Mouse (Mus musculus): ENCODE results near the gene Per3. TPM values are rescaled to one million over a fixed set of nuclear protein-coding genes. Genes with fewer than 3 reads are reported as not detected.
A peak's percentile ranks its signal among the peaks of the same experiment; 100 is the strongest.

The Per3 gene
- polyA plus RNA-seq, 1 experiment: 1.6 TPM

DNA sequence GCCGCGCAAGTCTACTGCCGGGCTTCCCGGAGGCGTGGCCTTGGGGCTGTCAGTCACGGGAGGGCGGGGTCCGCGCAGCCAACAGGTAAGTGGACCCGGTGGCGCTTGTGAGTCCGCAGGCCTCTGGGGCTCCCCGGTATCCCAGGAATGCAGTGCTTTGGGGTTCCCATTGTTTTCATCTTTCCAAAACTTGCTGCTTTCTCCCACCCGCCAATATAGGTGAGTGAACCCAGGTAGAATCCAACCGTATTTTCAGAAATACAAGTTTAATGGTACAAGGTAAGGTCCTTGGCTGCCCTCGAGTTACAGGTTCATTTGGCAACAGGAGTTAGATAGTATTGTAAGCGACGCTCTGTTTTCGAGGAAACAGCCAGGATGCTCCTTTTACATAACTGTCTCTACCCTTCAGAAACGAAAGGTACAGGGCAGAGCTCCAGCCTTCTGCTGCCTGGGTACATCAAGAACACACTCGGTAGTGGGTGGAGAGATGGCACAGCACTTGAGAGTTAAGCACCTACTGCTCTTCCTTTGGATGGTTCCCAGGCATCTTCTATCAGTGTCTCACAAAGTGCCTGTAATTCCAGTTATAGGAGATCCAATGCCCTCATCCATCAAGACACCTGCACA is 592 bp upstream of the Per3 start:
- no peaks in the 10 kb centered on the region for H3K79me2 ChIP-seq (ENCODE audit: control insufficient read depth, insufficient read depth)
- H3ac ChIP-seq (ENCODE audit: control insufficient read depth, insufficient read length, low read depth): no peak overlapping the region
- TF ChIP-seq CEBPB (IDR thresholded peaks at IDR 0.05; ENCODE audit: low read depth): no peak
- TF ChIP-seq MYOD1 (IDR thresholded peaks at IDR 0.05; ENCODE audit: control insufficient read depth, insufficient read length, low read depth): no peak
- no peak for TF ChIP-seq FOSL1 (IDR thresholded peaks at IDR 0.05; ENCODE audit: insufficient read depth, low read length, poor library complexity, severe bottlenecking)
- no peak for TF ChIP-seq MYOG (IDR thresholded peaks at IDR 0.05; ENCODE audit: control insufficient read depth, extremely low read depth, insufficient read length)
- no peak for TF ChIP-seq USF1 (IDR thresholded peaks at IDR 0.05; ENCODE audit: low read depth)
- TF ChIP-seq CTCF (IDR thresholded peaks at IDR 0.05; ENCODE audit: control insufficient read depth, insufficient read depth, insufficient read length): no peak
- TF ChIP-seq MAX (IDR thresholded peaks at IDR 0.05): no peak
- H3K27me3 ChIP-seq (ENCODE audit: control insufficient read depth, insufficient read depth, insufficient read length): no peaks in the 10 kb centered on the region
- H3K4me3 ChIP-seq (ENCODE audit: insufficient read depth, poor library complexity, severe bottlenecking): peak overlapping the region; percentile 32
- H3K36me3 ChIP-seq (ENCODE audit: control insufficient read depth, insufficient read depth): peaks cover 34% of the 10 kb centered on the region
- H3K79me3 ChIP-seq (ENCODE audit: low read depth): no peaks in the 10 kb centered on the region

DNA sequence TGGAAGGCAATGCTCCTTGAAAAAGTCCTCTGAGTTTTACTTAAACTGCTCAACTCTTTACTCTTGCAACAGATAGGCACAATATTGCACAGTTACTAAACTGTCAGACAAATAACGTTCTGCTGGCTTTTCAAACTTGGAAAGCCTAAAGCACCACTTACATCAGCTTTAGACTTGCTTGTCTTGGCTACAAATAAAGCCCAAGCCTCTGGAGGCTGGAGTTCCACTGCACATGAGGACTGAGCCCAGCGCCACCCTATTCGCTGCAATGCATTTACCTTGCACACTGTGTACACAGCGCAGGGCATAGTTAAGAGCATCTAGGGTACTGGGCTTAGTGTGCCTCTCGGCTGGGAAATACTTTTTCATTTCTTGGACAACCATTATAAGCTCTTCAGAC is 1.2 kb downstream of the Per3 start:
- Histone ChIP-seq H3ac (ENCODE audit: control insufficient read depth, insufficient read length, low read depth) (no peak overlapping the region), H3K4me3 (ENCODE audit: insufficient read depth, poor library complexity, severe bottlenecking) (no peak overlapping the region), H3K36me3 (ENCODE audit: control insufficient read depth, insufficient read depth) (peaks cover 16% of the 10 kb centered on the region), H3K79me2 (ENCODE audit: control insufficient read depth, insufficient read depth) (no peaks in the 10 kb centered on the region), H3K27me3 (ENCODE audit: control insufficient read depth, insufficient read depth, insufficient read length) (no peaks in the 10 kb centered on the region), H3K79me3 (ENCODE audit: low read depth) (no peaks in the 10 kb centered on the region)
- TF ChIP-seq CTCF (IDR thresholded peaks at IDR 0.05; ENCODE audit: control insufficient read depth, insufficient read depth, insufficient read length) (no peak), MAX (IDR thresholded peaks at IDR 0.05) (no peak), CEBPB (IDR thresholded peaks at IDR 0.05; ENCODE audit: low read depth) (no peak), USF1 (IDR thresholded peaks at IDR 0.05; ENCODE audit: low read depth) (no peak)

DNA sequence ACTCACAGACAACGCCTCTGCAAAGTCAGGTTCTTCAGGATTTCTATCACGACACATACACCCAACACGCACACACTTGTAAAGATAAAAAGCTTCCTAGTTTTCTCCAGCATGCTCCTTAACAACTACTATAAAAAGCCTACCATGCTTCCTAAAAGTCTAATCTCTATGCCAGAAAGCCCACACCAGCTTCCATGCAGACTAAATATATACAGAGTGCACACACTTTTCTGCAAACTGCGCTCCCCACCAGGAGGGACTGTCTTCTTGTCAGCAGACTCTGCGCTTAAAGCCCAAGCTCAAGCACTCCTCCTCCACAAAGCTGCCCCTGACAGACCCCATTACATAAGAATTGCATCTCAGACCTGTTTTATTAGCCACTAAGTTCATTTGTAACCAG is 3.0 kb downstream of the Per3 start:
- H3K27me3 ChIP-seq (ENCODE audit: control insufficient read depth, insufficient read depth, insufficient read length): no peaks in the 10 kb centered on the region
- no peaks in the 10 kb centered on the region for H3K79me3 ChIP-seq (ENCODE audit: low read depth)
- TF ChIP-seq CEBPB (IDR thresholded peaks at IDR 0.05; ENCODE audit: low read depth) (no peak), MAX (IDR thresholded peaks at IDR 0.05) (no peak), MYOD1 (IDR thresholded peaks at IDR 0.05; ENCODE audit: control insufficient read depth, insufficient read length, low read depth) (no peak), CTCF (IDR thresholded peaks at IDR 0.05; ENCODE audit: control insufficient read depth, insufficient read depth, insufficient read length) (no peak), USF1 (IDR thresholded peaks at IDR 0.05; ENCODE audit: low read depth) (no peak), FOSL1 (IDR thresholded peaks at IDR 0.05; ENCODE audit: insufficient read depth, low read length, poor library complexity, severe bottlenecking) (no peak), MYOG (IDR thresholded peaks at IDR 0.05; ENCODE audit: control insufficient read depth, extremely low read depth, insufficient read length) (no peak)
- H3K79me2 ChIP-seq (ENCODE audit: control insufficient read depth, insufficient read depth): no peaks in the 10 kb centered on the region
- H3K36me3 ChIP-seq (ENCODE audit: control insufficient read depth, insufficient read depth): peaks cover 2% of the 10 kb centered on the region
- no peak overlapping the region for H3ac ChIP-seq (ENCODE audit: control insufficient read depth, insufficient read length, low read depth)
- H3K4me3 ChIP-seq (ENCODE audit: insufficient read depth, poor library complexity, severe bottlenecking): no peak overlapping the region

DNA sequence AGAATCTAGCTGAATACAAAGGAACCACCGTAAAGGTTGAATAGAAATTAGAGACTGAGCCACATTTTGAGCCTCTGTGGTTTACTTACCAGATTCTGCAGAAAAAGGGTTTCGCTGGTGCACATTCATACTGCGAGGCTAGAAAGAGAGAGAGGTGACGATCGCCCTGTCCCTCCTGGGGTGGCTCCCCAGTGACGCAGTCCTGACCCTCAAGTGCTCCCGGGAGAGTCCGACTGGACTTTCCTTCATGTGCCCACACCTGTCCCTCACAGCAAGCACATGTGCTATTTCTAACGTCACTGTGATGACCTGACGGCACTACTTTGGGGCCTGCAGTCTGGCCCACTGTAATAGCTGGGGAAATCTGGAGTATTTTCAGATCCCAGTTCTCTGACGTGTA is 6.7 kb downstream of the Per3 start:
- Histone ChIP-seq H3ac (ENCODE audit: control insufficient read depth, insufficient read length, low read depth) (no peak overlapping the region), H3K79me2 (ENCODE audit: control insufficient read depth, insufficient read depth) (no peaks in the 10 kb centered on the region)
- no peak for TF ChIP-seq MAX (IDR thresholded peaks at IDR 0.05)
- no peak for TF ChIP-seq FOSL1 (IDR thresholded peaks at IDR 0.05; ENCODE audit: insufficient read depth, low read length, poor library complexity, severe bottlenecking)
- TF ChIP-seq MYOG (IDR thresholded peaks at IDR 0.05; ENCODE audit: control insufficient read depth, extremely low read depth, insufficient read length): no peak
- TF ChIP-seq MYOD1 (IDR thresholded peaks at IDR 0.05; ENCODE audit: control insufficient read depth, insufficient read length, low read depth): no peak
- TF ChIP-seq CEBPB (IDR thresholded peaks at IDR 0.05; ENCODE audit: low read depth): no peak

DNA sequence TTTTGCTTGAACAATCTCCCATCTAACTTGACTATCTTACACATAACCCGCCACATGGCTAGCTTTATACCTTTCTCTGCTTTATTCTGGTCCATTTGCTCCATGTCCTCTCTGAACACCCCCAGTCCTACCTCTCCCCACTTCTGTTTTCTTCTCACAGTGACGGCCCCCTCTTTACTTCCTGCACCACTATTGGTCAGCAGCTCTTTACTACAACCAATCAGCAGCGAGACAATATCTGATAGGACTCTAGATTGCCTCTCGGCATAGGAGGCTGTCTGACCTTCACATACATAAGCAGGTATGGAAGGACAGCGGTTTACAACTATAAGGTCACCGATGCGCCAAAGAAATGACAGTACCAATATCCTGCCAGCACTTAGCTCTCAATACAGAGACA is 7.9 kb downstream of the Per3 start:
- Histone ChIP-seq H3K27me3 (ENCODE audit: control insufficient read depth, insufficient read depth, insufficient read length) (no peaks in the 10 kb centered on the region), H3K4me3 (ENCODE audit: insufficient read depth, poor library complexity, severe bottlenecking) (no peak overlapping the region), H3ac (ENCODE audit: control insufficient read depth, insufficient read length, low read depth) (no peak overlapping the region)

More for the DNA sequence above, 6.7 kb downstream of the Per3 start:
- Histone ChIP-seq H3K4me3 (ENCODE audit: insufficient read depth, poor library complexity, severe bottlenecking) (no peak overlapping the region), H3K36me3 (ENCODE audit: control insufficient read depth, insufficient read depth) (no peaks in the 10 kb centered on the region), H3K27me3 (ENCODE audit: control insufficient read depth, insufficient read depth, insufficient read length) (no peaks in the 10 kb centered on the region), H3K79me3 (ENCODE audit: low read depth) (no peaks in the 10 kb centered on the region)

DNA sequence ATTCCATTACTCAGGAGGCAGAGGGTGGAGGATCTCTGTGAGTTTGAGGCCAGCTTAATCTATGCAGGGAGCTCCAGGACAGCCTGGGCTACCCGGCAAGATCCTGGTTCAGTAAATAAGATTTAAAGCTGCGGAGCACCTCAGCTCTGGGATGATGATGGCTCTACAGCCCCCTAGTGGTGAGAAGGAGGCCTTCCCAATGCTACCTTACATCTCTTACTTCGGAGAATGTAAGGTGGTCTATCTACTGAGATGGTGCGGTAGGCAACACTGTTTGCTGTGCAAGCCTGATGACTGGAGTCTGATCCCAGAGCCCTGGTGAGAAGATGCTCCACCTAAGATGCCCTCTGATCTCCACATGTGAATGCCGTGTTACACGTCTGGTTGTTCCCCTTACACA is 17.5 kb downstream of the Per3 start:
- Histone ChIP-seq H3K79me2 (ENCODE audit: control insufficient read depth, insufficient read depth) (no peaks in the 10 kb centered on the region), H3K36me3 (ENCODE audit: control insufficient read depth, insufficient read depth) (peaks cover 18% of the 10 kb centered on the region), H3ac (ENCODE audit: control insufficient read depth, insufficient read length, low read depth) (no peak overlapping the region), H3K79me3 (ENCODE audit: low read depth) (no peaks in the 10 kb centered on the region), H3K27me3 (ENCODE audit: control insufficient read depth, insufficient read depth, insufficient read length) (no peaks in the 10 kb centered on the region), H3K4me3 (ENCODE audit: insufficient read depth, poor library complexity, severe bottlenecking) (no peak overlapping the region)
- TF ChIP-seq MYOG (IDR thresholded peaks at IDR 0.05; ENCODE audit: control insufficient read depth, extremely low read depth, insufficient read length) (no peak), FOSL1 (IDR thresholded peaks at IDR 0.05; ENCODE audit: insufficient read depth, low read length, poor library complexity, severe bottlenecking) (no peak), CTCF (IDR thresholded peaks at IDR 0.05; ENCODE audit: control insufficient read depth, insufficient read depth, insufficient read length) (peak; percentile 38)

More for the DNA sequence above, 7.9 kb downstream of the Per3 start:
- Histone ChIP-seq H3K36me3 (ENCODE audit: control insufficient read depth, insufficient read depth) (no peaks in the 10 kb centered on the region), H3K79me2 (ENCODE audit: control insufficient read depth, insufficient read depth) (no peaks in the 10 kb centered on the region), H3K79me3 (ENCODE audit: low read depth) (no peaks in the 10 kb centered on the region)
- no peak for TF ChIP-seq MYOD1 (IDR thresholded peaks at IDR 0.05; ENCODE audit: control insufficient read depth, insufficient read length, low read depth)
- TF ChIP-seq MYOG (IDR thresholded peaks at IDR 0.05; ENCODE audit: control insufficient read depth, extremely low read depth, insufficient read length): no peak
- no peak for TF ChIP-seq USF1 (IDR thresholded peaks at IDR 0.05; ENCODE audit: low read depth)
- TF ChIP-seq MAX (IDR thresholded peaks at IDR 0.05): no peak
- no peak for TF ChIP-seq CEBPB (IDR thresholded peaks at IDR 0.05; ENCODE audit: low read depth)
- TF ChIP-seq FOSL1 (IDR thresholded peaks at IDR 0.05; ENCODE audit: insufficient read depth, low read length, poor library complexity, severe bottlenecking): no peak
- no peak for TF ChIP-seq CTCF (IDR thresholded peaks at IDR 0.05; ENCODE audit: control insufficient read depth, insufficient read depth, insufficient read length)

Measured in C2C12 (cell line).